Mouse (Mus musculus) brown adipose tissue, adult 24 weeks (tissue): ENCODE measurements around the gene Senp5. TPM values are rescaled to one million over a fixed set of nuclear protein-coding genes. Genes with fewer than 3 reads are reported as not detected.

Experiments
- H3K27ac ChIP-seq: fragments of 200-500 bp; replicated peaks from 2 replicates; pipeline ENCODE4 v1.5.1; 2012; ENCODE audit warnings: low read depth, mild to moderate bottlenecking, low read length
- H3K4me1 ChIP-seq: fragments of 200-500 bp; 2 replicates; pipeline ENCODE4 v1.6.1; 2012; ENCODE audit warnings: low read length, mixed read lengths; ENCODE audit not compliant: control insufficient read depth, insufficient read depth, insufficient read length
- H3K4me3 ChIP-seq: fragments of 200-500 bp; 2 replicates; pipeline ENCODE4 v1.5.1; 2012; ENCODE audit warnings: low read depth, mild to moderate bottlenecking, low read length, moderate library complexity; ENCODE audit not compliant: insufficient read depth
- polyA plus RNA-seq: library from polyadenylated mRNA; stranded (reverse); fragments of >200 nt; gene quantifications from 2 replicates; pipeline ENCODE4 v1.2.4, GENCODE M21; 2012; ENCODE audit not compliant: missing spikeins, insufficient read depth, insufficient read length

Senp5 gene
- 8.1 and 10.8 TPM in 2 replicates for polyA plus RNA-seq

- Histone ChIP-seq H3K4me3 (peak within 1 kb of the TSS; percentile 94), H3K4me1 (peaks cover 8% of the 10 kb centered on the region; the same call in 1 of the 2 replicates), H3K27ac (peak within 1 kb of the TSS; percentile 73)
These were observed at the start of gene Senp5 for GRCm38 (mm10) chr16:32002509-32003477. Gene Senp5, minus strand, starts transcription at chr16:32003287.

GRCm38 (mm10) chr16:32042367-32042766 lies 39.3 kb upstream of the Senp5 start:
- Histone ChIP-seq H3K4me3 (no peak overlapping the region), H3K27ac (no peak overlapping the region), H3K4me1 (no peaks in the 10 kb centered on the region)

DNA sequence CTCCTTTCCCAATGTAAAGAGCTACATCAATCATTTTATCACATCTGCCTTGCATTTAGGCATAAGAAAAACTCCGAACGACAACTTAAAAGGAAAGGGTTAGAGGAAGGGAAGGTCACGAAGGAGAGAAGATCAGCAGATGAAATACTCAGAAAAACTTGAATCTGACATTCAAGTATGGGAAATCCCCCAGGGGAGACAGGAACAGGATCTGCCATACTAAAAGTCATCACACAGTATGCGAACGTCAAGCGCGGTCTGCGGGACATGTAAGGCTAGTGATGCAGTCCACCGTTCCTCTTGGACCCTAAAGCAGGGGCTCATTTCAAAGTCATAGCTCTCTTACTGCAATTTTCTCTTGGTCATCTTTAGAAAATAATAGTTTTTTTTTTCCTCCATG lies 16.6 kb upstream of the Senp5 start:
- Histone ChIP-seq H3K4me1 (no peaks in the 10 kb centered on the region), H3K4me3 (no peak overlapping the region), H3K27ac (no peak overlapping the region)

DNA sequence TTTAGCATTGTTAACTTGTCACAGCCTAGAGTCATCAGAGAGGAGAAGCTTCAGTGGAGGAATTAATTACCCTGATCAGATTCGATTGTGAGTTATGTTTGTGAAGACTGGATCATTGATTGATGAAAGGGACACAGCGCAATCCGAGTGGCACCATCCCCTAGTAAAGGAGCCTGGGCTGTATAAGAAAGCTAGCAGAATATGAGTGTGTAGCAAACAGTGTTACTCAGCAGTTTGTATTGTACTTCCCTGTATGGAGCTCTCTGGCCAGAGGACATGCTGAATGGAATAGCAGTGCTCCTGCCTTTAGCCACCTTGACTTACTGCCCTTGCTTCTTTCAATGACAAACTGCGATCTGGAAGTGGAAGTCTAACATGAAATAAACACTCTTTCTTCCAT lies 7.2 kb upstream of the Senp5 start:
- Histone ChIP-seq H3K27ac (no peak overlapping the region), H3K4me3 (no peak overlapping the region), H3K4me1 (no peaks in the 10 kb centered on the region)

DNA sequence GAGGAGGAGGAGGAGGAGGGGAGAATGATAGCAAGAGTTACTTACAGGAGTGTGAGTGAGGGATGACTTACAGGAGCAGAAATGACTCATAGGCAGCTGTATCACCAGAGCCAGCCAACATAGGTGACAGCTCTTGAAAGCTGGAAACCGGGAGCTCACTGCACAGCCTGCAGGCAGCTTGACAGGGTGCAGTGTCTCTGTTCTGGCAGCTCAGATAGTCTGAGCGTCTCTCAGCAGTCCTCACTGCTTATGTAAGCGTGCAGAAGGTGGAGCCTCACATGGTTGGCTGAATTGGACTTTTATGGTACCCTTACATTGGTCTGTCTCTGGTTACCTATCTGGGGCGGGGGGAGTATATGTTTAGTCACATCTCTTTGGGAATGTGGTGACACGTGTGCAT lies 6.8 kb upstream of the Senp5 start:
- Histone ChIP-seq H3K4me3 (no peak overlapping the region), H3K4me1 (no peaks in the 10 kb centered on the region), H3K27ac (no peak overlapping the region)

- Histone ChIP-seq H3K4me1 (no peaks in the 10 kb centered on the region), H3K4me3 (no peak overlapping the region), H3K27ac (no peak overlapping the region)
These were observed 5.6 kb upstream of the Senp5 start for GRCm38 (mm10) chr16:32008529-32009293.

- Histone ChIP-seq H3K27ac (no peak overlapping the region), H3K4me3 (no peak overlapping the region), H3K4me1 (peaks cover 8% of the 10 kb centered on the region; the same call in 1 of the 2 replicates)
These were observed 1.6 kb upstream of the Senp5 start for GRCm38 (mm10) chr16:32004731-32005130.

- H3K27ac ChIP-seq, result no peak overlapping the region
- no peak overlapping the region for H3K4me3 ChIP-seq
- peaks cover 3% of the 10 kb centered on the region; the same call in 1 of the 2 replicates for H3K4me1 ChIP-seq
These were observed 6.7 kb downstream of the Senp5 start for GRCm38 (mm10) chr16:31996371-31996770.

- Histone ChIP-seq H3K27ac (no peak overlapping the region), H3K4me1 (no peaks in the 10 kb centered on the region)
These were observed 9.1 kb downstream of the Senp5 start for GRCm38 (mm10) chr16:31993946-31994345.

DNA sequence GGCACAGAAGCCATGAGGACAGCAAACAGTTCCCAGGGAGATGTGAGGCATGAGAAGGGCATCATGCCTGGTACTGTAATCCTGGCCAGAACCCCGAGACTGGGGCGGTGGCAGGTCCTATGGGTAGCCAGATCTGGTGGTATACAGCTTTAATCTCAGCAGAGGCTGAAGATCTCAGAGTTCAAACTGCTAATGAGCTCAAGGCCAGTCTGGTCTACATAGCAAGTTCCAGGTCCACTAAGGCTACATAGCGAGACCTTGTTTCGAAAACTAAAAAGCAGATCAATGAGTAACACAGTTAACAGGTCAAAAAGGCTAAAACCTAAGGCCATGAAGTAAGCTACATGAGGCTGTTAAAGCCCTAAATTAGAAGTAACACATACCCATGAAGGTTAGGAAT lies 9.9 kb downstream of the Senp5 start:
- no peak overlapping the region for H3K4me3 ChIP-seq
- no peaks in the 10 kb centered on the region for H3K4me1 ChIP-seq
- no peak overlapping the region for H3K27ac ChIP-seq

More at GRCm38 (mm10) chr16:31993946-31994345, 9.1 kb downstream of the Senp5 start:
- H3K4me3 ChIP-seq, result no peak overlapping the region

GRCm38 (mm10) chr16:31992039-31992438 lies 11.0 kb downstream of the Senp5 start:
- Histone ChIP-seq H3K4me1 (no peaks in the 10 kb centered on the region), H3K27ac (no peak overlapping the region), H3K4me3 (no peak overlapping the region)

DNA sequence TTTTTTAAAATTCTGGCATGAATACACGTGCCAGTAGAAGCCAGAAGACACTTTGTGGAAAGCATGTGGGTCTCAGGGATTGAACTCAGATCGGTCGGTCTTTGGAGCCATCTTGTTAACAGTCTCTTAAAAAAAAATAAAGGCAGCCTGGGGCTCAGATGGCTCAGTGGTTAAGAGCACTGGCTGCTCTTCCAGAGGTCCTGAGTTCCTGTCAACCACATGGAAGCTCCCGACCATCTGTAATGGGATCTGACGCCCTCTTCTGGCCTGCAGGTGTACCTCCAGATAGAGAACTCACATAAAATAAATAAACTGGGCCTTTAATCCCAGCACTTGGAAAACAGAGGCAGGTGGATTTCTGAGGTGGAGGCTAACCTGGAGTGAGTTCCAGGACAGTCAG lies 22.1 kb downstream of the Senp5 start:
- Histone ChIP-seq H3K4me3 (no peak overlapping the region), H3K27ac (no peak overlapping the region), H3K4me1 (no peaks in the 10 kb centered on the region)

GRCm38 (mm10) chr16:31979501-31979900 lies 23.6 kb downstream of the Senp5 start:
- Histone ChIP-seq H3K4me1 (no peaks in the 10 kb centered on the region), H3K27ac (no peak overlapping the region), H3K4me3 (no peak overlapping the region)

DNA sequence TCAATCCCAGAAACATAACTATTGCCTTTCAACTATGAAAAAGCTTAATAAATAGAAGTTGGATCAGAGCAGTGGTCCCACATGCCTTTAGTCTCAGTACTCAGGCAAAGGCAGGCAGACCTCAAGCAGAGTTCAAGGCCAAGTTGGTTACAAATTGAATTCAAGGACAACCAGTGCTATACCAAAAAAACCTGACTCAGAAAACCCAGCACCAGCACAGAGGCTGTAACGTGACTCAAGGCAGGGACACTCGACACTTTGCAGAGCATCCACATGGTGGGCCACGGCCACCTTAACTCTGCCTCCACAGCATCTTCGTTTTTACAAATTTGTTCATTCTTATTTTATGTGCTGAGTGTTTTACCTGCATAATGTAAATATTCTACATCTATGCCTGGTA lies 27.8 kb downstream of the Senp5 start:
- H3K4me1 ChIP-seq, result no peaks in the 10 kb centered on the region
- H3K4me3 ChIP-seq, result no peak overlapping the region
- no peak overlapping the region for H3K27ac ChIP-seq

- no peak overlapping the region for H3K4me3 ChIP-seq
- H3K27ac ChIP-seq, result no peak overlapping the region
- H3K4me1 ChIP-seq, result no peaks in the 10 kb centered on the region
These were observed 39.9 kb downstream of the Senp5 start for GRCm38 (mm10) chr16:31963224-31963623.
